ENCODE assay signal across 23 mouse cellular contexts in genomic region chr8:63368580-63368979, GRCm38 (mm10).
A peak's percentile ranks its signal among the peaks of the same experiment; 100 is the strongest.
DNase-seq lines count a peak whose midpoint lies in the region; ATAC-seq lines count a peak whose summit lies in the region.
"Had no signal": no experiment of that assay in that cellular context is flagged by ENCODE, and none has a peak within 500 bp of the region (broad histone marks: within the 10 kb centered on the region; RNA-seq: fewer than 3 reads in every experiment).

No protein-coding gene starts in this region.

- no peak overlapping the region for H3K27ac ChIP-seq in embryonic facial prominence, embryonic 11.5 days (replicated peaks; ENCODE audit: low read depth, low read length)
- H3K27ac ChIP-seq in embryonic facial prominence, embryonic 10.5 days (replicated peaks) = no peak overlapping the region
- H3K27ac ChIP-seq in forebrain, embryonic 15.5 days (replicated peaks) = no peak overlapping the region
- no peak overlapping the region for H3K27ac ChIP-seq in forebrain, embryonic 12.5 days
- no peak overlapping the region for H3K27ac ChIP-seq in forebrain, embryonic 16.5 days (ENCODE audit: low read length)
- H3K27ac ChIP-seq: embryonic facial prominence, embryonic 12.5 days; gastrocnemius, adult 2 months; hindbrain, embryonic 12.5 days; hindbrain, embryonic 15.5 days had no signal

- no peaks in the 10 kb centered on the region for H3K36me3 ChIP-seq in embryonic facial prominence, embryonic 11.5 days (replicated peaks; ENCODE audit: control insufficient read depth, insufficient read depth, low read depth, low read length)
- H3K36me3 ChIP-seq in embryonic facial prominence, embryonic 10.5 days (replicated peaks) = no peaks in the 10 kb centered on the region
- H3K36me3 ChIP-seq in forebrain, embryonic 15.5 days = no peaks in the 10 kb centered on the region
- H3K36me3 ChIP-seq in forebrain, embryonic 12.5 days (replicated peaks) = no peaks in the 10 kb centered on the region
- no peaks in the 10 kb centered on the region for H3K36me3 ChIP-seq in forebrain, embryonic 16.5 days (ENCODE audit: control insufficient read depth, insufficient read depth)
- H3K36me3 ChIP-seq: embryonic facial prominence, embryonic 12.5 days; hindbrain, embryonic 12.5 days; hindbrain, embryonic 15.5 days had no signal

- ATAC-seq in embryonic facial prominence, embryonic 11.5 days (replicated peaks; ENCODE audit: insufficient number of reproducible peaks, low FRiP score, low TSS enrichment, low read depth) = no peak
- peak; percentile 74 for ATAC-seq in forebrain, embryonic 15.5 days (replicated peaks)
- no peak for ATAC-seq in forebrain, embryonic 12.5 days (ENCODE audit: low FRiP score)
- ATAC-seq in forebrain, embryonic 16.5 days = peak; percentile 67; the same call in 1 of the 2 replicates
- ATAC-seq: activated CD4-positive, CD25-positive, alpha-beta regulatory T cell, adult 4 months; intestine, postnatal 0 days had no signal

- 75% methylated on average over 6 of the region's 6 CpGs for WGBS in embryonic facial prominence, embryonic 11.5 days
- WGBS in embryonic facial prominence, embryonic 10.5 days = 79% methylated on average over 6 of the region's 6 CpGs
- 73% methylated on average over 6 of the region's 6 CpGs for WGBS in forebrain, embryonic 15.5 days
- WGBS in forebrain, embryonic 12.5 days = 82% methylated on average over 6 of the region's 6 CpGs
- 66% methylated on average over 6 of the region's 6 CpGs for WGBS in forebrain, embryonic 16.5 days

- H3K4me2 ChIP-seq in embryonic facial prominence, embryonic 11.5 days (ENCODE audit: low read depth, low read length) = no peak overlapping the region
- no peak overlapping the region for H3K4me2 ChIP-seq in forebrain, embryonic 15.5 days (replicated peaks)
- no peak overlapping the region for H3K4me2 ChIP-seq in forebrain, embryonic 12.5 days
- H3K4me2 ChIP-seq in forebrain, embryonic 16.5 days (ENCODE audit: low read length) = no peak overlapping the region
- H3K4me2 ChIP-seq: embryonic facial prominence, embryonic 12.5 days; heart, embryonic 11.5 days; hindbrain, embryonic 12.5 days; hindbrain, embryonic 15.5 days had no signal

- no peak overlapping the region for H3K9ac ChIP-seq in embryonic facial prominence, embryonic 11.5 days (replicated peaks; ENCODE audit: low read length)
- no peak overlapping the region for H3K9ac ChIP-seq in forebrain, embryonic 15.5 days (replicated peaks)
- no peak overlapping the region for H3K9ac ChIP-seq in forebrain, embryonic 12.5 days
- no peak overlapping the region for H3K9ac ChIP-seq in forebrain, embryonic 16.5 days (replicated peaks; ENCODE audit: low read depth, low read length)
- H3K9ac ChIP-seq: embryonic facial prominence, embryonic 12.5 days; hindbrain, embryonic 12.5 days; hindbrain, embryonic 15.5 days had no signal

- peak; percentile 0 for DNase-seq in embryonic facial prominence, embryonic 11.5 days (ENCODE audit: low spot score)
- no peak for DNase-seq in embryonic facial prominence, embryonic 10.5 days (ENCODE audit: low spot score)
- no peak for DNase-seq in thymus, adult 18-20 months
- DNase-seq: adrenal gland, postnatal 14 days; cerebellum, adult 11-12 months; cerebellum, adult 8-10 months; cerebellum, postnatal 10 days; cerebellum, postnatal 36 days; embryo, embryonic 11 days; gastrocnemius, adult 2 months; gastrocnemius, postnatal 14 days; heart, adult 11 months; kidney, adult 2 months had no signal

- H3K4me1 ChIP-seq in embryonic facial prominence, embryonic 11.5 days (ENCODE audit: control insufficient read depth, insufficient read depth, low read length) = no peaks in the 10 kb centered on the region
- no peaks in the 10 kb centered on the region for H3K4me1 ChIP-seq in embryonic facial prominence, embryonic 10.5 days
- H3K4me1 ChIP-seq in forebrain, embryonic 15.5 days = no peaks in the 10 kb centered on the region
- no peaks in the 10 kb centered on the region for H3K4me1 ChIP-seq in forebrain, embryonic 12.5 days
- no peaks in the 10 kb centered on the region for H3K4me1 ChIP-seq in forebrain, embryonic 16.5 days (replicated peaks; ENCODE audit: control insufficient read depth, insufficient read depth, low read length)
- H3K4me1 ChIP-seq: embryonic facial prominence, embryonic 12.5 days; hindbrain, embryonic 12.5 days; hindbrain, embryonic 15.5 days had no signal

- no peaks in the 10 kb centered on the region for H3K27me3 ChIP-seq in embryonic facial prominence, embryonic 11.5 days (ENCODE audit: control insufficient read depth, insufficient read depth, low read length)
- no peaks in the 10 kb centered on the region for H3K27me3 ChIP-seq in embryonic facial prominence, embryonic 10.5 days (replicated peaks; ENCODE audit: low read depth, poor library complexity, severe bottlenecking)
- no peaks in the 10 kb centered on the region for H3K27me3 ChIP-seq in forebrain, embryonic 15.5 days
- no peaks in the 10 kb centered on the region for H3K27me3 ChIP-seq in forebrain, embryonic 12.5 days
- H3K27me3 ChIP-seq in forebrain, embryonic 16.5 days (replicated peaks; ENCODE audit: control insufficient read depth, insufficient read depth, low read length) = no peaks in the 10 kb centered on the region
- H3K27me3 ChIP-seq: embryonic facial prominence, embryonic 12.5 days; hindbrain, embryonic 12.5 days; hindbrain, embryonic 15.5 days had no signal

- no peak overlapping the region for H3K4me3 ChIP-seq in embryonic facial prominence, embryonic 11.5 days (ENCODE audit: low read depth, low read length)
- no peak overlapping the region for H3K4me3 ChIP-seq in embryonic facial prominence, embryonic 10.5 days
- H3K4me3 ChIP-seq in forebrain, embryonic 15.5 days = no peak overlapping the region
- no peak overlapping the region for H3K4me3 ChIP-seq in forebrain, embryonic 12.5 days (replicated peaks)
- no peak overlapping the region for H3K4me3 ChIP-seq in forebrain, embryonic 16.5 days (replicated peaks; ENCODE audit: low read length)
- H3K4me3 ChIP-seq: embryonic facial prominence, embryonic 12.5 days; erythroblast, embryonic 14.5 days; gastrocnemius, adult 2 months; hindbrain, embryonic 12.5 days; hindbrain, embryonic 15.5 days had no signal

- no peaks in the 10 kb centered on the region for H3K9me3 ChIP-seq in embryonic facial prominence, embryonic 11.5 days (replicated peaks; ENCODE audit: control insufficient read depth, low read length)
- H3K9me3 ChIP-seq in embryonic facial prominence, embryonic 10.5 days = no peaks in the 10 kb centered on the region
- H3K9me3 ChIP-seq in forebrain, embryonic 15.5 days = no peaks in the 10 kb centered on the region
- H3K9me3 ChIP-seq in forebrain, embryonic 12.5 days = no peaks in the 10 kb centered on the region
- no peaks in the 10 kb centered on the region for H3K9me3 ChIP-seq in forebrain, embryonic 16.5 days (ENCODE audit: control insufficient read depth, low read length)
- H3K9me3 ChIP-seq: embryonic facial prominence, embryonic 12.5 days; hindbrain, embryonic 12.5 days; hindbrain, embryonic 15.5 days had no signal

Comparison
In these comparisons a context has a peak if more than half of its experiments do, and no peak if none do; other contexts are left out.
1. ATAC-seq: peak in forebrain, embryonic 15.5 days (single experiment) and forebrain, embryonic 16.5 days (single experiment); none in embryonic facial prominence, embryonic 11.5 days (single experiment) and forebrain, embryonic 12.5 days (single experiment).